Mouse (Mus musculus) ES-CJ7 (cell line): ENCODE results near the gene Slc7a11.
A peak's percentile ranks its signal among the peaks of the same experiment; 100 is the strongest.
"Not testable (repeated sequence)": the region's sequence is repeated elsewhere in the genome, so short reads cannot be mapped to it uniquely, and the experiment has no call there.

Experiments
- DNase-seq: peaks from one replicate; pipeline ENCODE4 v3.0.0; 2011; ENCODE audit warnings: low read depth, low spot score

The Slc7a11 gene

DNA sequence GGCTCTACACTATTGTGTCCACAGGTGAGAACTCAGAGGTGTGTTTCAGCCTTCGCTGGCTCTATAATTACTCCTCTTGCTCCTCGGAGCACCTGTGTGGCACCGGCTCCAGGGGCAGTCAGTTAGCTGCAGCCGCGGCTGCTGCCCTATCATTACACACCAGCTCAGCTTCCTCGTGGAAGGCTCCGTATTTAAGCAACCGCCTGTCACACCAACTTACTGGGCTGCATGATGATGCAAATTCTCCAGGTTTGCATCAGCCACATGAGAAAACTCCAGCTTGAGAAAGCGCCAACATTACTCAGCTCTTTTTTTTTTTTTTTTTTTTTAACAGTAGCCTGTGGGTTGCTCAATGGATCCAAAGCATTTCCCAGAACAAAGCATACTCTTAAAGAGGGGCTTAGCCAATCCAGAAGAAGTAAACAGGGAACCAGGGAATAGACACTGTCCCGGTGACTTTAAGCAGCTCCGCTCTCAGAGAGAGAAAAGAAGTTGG, at the start of gene Slc7a11:
TSS of gene Slc7a11 (minus strand) at position 194 of the 496 bp plus-strand sequence.
- DNase-seq = peak; percentile 49

DNA sequence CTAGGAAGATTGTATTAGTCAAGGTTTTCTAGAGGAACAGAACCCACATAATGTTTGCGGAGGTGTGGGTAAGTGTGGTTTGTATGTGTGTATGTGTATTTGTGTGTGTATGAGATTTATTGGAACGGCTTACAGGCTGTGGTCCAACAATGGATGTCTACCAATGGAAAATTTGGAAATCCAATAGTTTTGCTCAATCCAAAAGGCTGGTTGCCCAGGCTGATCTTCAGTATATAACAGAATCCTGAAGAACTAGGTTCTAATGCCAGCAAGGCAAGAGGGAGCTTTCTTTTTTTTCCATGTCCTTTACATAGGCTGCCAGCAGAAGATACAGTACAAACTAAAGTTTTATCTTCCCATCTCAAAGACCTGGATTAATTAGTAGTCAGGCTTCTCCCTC, 48.3 kb upstream of the Slc7a11 start:
- DNase-seq = no peak

DNA sequence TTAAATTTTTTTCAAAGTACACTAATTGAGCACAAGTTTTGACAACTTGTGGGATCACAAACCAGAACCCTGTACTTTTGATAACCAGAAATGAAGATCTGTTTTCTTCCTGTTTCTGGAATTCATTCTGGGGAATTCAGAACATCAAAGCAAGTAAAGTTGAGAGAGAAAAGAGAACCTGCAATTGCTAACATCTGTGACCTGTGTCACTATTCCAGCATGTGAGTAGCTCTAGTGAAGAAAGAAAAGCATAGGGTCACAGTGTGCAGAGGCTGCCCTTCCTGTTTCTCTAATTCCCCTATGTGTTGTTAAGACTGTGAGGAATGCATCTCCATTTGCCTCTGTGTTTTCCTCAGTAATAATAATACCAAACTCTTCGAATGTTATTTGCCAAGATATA, 40.7 kb upstream of the Slc7a11 start:
- DNase-seq = no peak

DNA sequence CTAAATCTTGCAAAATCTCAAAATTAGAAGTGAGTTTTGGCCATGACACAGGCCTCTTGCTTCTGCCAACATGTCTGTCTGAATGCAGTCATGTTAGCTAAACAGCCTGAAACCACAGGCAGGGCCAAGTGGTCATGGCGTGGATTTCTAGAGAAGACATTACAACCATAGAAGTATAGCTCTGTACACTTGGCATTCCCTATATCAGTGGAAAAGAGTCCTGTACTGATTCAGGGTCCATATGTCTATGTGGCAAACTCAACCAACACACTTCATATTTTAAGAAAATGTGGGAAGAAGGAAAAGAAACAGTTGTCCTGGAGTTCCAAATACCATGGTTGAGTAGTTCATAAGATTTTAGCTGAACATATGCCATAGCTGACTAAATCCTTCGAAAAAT, 18.8 kb upstream of the Slc7a11 start:
- DNase-seq = no peak

DNA sequence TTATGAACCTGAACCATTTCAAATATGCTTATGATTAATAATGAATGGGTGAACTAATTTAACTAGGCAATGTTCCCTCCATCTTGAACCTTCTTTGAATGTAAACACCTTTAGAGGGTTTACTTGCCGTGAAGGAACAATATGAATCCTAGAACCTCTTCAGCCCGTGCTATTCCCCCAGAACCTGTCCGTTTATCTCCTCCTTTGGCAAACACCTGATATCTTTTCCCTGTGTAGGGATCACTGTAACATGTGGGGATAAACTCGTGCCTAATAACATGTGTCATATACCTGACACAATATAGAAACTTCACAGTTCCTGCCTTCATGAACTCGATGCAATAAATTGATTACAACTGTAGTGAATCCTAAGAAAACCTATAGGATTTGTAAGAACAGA, 13.7 kb upstream of the Slc7a11 start:
- no peak for DNase-seq

DNA sequence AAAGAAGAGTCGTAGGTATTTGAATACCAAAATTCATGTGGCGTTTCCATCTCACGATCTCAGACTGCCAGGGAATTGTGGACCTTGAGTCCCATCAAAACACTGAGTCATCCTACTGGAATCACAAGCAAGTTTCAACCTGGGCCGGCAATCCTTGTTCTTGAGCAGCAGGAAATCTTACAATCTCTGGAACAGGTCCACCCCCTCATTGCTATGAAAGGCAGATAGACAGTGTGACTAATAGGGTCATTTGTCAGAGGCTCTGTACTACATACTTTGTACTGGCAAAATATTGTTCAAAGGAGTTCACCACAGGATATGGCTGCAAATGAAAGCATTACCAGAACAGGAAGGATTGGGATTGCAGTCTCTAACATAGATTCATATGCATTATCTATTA, 13.2 kb upstream of the Slc7a11 start:
- no peak for DNase-seq

DNA sequence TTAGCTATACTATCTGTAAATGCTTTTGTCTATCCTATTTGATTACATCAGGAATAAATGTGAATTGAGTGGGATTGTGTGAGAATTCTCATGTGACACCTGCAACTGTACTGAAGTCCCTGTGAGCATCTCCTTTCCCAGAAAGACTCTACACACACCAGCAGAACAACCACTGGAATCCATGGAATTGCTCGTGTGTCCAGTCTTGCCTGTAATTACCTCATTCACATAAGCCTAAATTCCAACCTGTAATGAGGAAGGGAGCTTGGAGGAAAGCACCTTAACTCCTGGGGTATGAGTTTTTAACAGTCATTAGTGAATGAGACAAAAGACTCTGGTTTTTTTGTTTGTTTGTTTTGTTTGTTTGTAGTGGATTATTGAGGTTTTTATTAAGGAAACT, 12.6 kb upstream of the Slc7a11 start:
- DNase-seq = no peak

DNA sequence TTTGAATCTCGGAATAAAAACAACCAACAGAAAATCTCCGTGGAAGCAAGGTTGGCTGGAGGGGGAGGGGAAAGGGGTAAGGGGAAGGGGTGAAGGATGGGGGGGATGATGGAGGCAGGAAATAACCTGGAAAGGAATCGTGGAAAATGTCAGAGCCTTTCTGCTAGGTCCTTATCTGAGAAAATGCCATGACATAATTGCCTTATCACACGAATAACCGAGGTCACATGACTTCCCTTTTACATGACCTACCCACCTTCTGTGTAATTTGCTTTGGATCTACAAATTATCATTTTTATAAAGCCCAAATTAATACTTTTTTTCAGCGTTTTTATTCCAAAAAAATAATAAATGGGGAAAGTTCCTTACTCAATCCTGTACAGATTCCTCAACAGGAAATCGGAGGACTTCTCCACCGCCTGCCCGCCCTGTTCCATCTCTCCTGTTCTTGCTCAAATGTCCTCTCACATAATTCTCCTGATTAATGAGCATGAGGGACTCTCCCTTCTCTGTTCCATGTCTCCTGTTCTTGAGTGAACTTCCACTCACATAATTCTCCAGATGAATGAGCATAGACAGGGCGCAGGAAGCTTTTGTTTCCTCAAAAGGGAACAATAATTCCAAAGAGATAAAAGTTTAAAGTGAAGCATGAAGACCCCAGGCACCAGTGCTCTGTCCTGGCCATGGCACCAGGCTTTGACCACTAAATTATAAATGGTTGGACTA, 1.8 kb upstream of the Slc7a11 start:
- no peak for DNase-seq

DNA sequence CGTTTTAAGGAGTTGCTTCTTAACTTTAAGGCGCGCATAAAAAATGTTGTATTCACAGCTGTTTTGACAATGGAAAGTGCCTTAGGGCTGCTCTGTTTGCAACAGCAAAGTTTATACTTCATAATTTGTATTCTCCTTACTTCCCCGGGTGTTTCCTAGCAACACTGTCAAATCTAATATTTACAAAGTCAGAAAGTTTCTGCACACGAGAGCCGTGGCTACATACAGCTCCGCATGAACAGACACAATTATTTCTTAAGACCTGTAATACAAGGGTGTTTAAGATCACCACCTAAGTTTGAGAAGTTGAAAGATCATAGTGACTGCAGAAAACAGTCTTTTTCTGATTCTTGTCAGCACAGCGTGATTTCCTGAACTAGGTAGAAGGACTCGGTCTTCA, 528 bp upstream of the Slc7a11 start:
- DNase-seq = no peak

DNA sequence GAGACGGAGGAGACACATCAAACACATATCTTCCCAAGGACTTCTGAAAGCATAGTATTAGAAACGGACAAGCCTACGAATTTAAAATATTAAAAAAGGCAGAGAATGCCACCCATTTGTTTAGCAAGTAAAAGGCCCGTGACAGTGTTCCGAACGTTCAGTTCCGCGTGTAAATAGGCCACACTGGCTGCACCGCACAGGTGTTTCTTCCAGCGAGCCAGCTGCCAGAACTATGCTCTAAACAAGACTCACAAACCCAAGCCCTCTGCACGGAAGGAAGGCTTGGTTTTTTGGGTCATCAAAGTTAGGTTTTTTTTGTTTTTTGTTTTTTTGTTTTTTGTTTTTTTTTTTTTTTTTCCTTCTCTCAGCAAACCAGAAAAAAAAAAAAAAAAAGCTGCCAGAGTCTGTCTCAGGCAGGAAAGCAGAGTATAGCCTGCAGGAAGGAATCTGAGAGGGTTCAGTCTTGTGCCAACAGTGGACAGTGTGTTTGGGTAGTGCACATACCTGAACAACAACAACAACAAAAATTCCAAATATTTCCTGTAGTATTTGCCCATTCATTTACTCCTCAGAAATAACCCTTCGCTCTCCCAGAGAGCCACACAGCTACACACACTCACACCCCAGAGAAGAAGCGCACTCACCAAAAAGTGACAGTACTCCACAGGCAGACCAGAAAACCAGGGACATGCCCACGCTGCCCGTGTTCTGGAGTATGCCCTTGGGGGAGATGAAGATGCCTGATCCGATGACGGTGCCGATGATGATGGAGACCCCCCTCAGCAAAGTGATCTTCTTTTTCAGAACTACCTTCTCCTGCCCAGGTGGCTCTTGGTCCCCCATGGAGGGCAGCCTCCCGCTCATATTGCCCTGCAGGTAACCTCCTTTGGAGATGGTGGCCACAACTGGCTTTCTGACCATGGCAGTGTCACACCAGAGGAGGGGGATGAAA, 797 bp downstream of the Slc7a11 start:
- DNase-seq = no peak

DNA sequence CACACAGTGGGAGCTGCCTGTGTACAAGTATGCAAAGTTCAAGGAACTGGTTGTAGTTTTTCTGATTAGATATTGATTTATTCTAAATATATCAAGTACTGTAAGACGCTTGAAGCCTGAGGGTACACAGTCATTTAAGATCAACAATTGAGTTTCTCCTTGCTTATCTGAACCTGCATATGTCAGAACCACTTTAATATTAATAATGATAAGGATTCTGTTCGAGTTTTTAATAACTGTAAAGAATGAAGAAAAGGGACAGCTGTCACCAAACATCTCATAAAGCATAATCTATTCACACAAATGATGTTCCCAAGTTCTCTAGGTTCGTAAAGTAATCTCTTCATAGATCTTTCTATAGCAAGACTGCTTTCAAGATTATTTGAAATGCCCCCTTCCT, 2.1 kb downstream of the Slc7a11 start:
- no peak for DNase-seq

DNA sequence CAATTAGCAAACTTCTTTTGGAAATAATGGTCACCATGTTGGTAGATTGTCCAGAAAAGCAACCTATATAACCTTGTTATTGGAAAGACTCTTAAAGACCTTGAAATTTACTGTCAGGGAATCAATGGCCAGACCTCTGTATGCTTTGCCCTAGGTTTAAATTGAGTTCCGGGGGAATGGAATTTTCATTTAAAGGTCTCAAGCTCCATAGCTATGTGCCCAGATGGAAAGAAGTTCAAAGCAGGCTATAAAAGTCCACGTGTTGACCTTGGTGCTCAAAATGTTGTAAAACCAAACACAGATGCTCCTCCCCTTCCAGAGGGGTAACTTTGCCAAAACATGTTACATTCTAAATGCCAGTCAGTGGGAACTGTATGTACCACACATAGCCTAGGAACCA, 3.0 kb downstream of the Slc7a11 start:
- DNase-seq = no peak

DNA sequence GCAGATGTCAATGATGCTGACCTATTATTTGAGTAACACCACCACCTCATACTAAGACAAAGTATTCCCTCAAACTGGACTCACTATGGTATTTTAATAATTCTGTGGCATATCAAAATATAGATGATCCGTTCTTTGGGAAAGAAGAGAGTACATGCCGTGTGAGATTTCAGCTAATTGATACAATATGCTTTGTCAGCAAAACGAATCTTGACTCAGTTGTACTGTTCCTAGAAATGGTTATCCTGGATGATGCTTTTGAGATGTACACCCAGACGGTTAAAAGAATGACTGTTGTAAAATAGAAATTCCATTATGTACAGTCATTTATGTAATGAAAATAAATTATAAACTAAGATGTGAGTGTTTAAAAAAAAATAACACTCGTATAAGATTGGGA, 4.0 kb downstream of the Slc7a11 start:
- DNase-seq = no peak

DNA sequence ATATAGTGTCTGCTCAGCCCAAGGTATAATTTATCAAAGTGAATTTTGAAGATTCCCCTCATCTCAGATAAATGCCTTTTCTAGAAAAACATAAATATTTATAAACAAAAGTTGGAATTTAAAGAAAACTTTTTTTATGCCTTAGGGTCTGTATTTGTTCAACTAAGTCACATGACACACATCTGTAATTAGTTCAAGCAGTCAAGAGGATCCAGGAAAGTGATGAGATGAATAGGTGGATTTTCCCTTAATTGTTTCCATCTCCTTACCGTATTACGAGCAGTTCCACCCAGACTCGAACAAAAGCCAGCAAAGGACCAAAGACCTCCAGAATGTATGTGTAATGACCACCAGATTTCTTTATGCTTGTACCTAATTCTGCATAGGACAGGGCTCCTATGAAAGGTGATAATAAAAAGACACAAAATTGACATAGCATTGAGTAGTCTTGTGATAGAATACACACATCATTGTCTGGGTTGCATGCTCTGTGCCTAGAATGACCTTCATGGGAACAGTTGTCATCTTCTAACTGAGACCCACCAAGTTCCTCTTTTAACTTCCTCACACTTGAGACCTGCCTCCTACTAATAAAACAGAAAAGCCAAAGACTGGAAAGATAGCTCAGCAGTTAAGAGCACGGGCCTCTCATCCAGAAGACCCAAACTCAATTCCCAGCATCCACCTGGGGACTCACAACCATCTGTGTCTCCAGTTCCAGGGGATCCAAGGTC, 4.7 kb downstream of the Slc7a11 start:
- no peak for DNase-seq

DNA sequence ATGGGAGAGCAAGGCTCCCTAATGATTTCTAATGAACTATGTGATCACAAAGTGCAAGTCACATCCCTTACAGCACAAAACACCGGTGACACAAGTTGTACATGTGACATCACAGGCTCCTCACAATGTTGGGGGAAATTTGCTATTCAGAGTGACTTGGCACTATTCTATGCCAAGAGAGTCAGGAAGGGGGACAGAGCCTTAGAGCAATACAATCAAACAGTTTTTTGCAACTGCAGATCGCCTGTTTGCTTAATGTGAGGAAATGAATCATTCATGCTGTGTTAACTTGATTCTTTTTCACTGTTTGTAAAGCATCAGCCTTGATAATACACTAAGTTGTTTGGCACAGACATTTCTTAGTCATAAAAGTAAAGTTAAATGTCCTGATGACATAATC, 5.3 kb downstream of the Slc7a11 start:
- DNase-seq = not testable (repeated sequence)

DNA sequence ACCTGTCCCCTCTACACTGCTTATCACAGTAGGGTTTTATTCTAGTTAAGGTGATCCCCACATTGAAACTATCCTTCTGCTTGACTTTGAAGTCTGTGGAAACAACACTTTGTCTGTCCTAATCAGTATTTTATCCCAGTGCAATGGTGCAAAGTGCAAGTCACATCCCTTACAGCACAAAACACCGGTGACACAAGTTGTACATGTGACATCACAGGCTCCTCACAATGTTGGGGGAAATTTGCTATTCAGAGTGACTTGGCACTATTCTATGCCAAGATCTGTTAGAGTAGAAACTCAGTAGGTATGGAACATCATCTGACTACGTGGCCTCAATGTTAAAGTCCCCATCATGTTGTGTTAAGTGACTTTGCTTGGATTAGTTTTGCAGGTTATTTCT, 7.0 kb downstream of the Slc7a11 start:
- DNase-seq = not testable (repeated sequence)

DNA sequence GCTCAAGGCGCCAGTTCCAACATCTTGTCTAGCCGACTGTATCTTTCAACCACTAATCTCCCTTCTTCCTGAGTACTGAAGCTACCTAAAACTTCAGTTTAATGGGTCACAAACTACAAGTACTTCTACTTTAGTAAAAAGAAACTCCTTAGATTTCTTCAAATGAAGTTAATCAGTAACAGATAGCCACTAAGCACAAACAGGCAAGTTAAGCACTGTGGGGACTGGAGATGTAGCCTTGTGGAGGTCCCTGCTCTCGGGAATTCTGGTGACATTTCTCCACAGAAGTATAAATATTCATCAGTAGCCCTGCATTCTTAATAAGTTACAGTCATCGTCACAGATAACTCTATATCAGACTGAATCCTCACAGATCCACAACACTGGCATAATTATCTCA, 9.6 kb downstream of the Slc7a11 start:
- no peak for DNase-seq

DNA sequence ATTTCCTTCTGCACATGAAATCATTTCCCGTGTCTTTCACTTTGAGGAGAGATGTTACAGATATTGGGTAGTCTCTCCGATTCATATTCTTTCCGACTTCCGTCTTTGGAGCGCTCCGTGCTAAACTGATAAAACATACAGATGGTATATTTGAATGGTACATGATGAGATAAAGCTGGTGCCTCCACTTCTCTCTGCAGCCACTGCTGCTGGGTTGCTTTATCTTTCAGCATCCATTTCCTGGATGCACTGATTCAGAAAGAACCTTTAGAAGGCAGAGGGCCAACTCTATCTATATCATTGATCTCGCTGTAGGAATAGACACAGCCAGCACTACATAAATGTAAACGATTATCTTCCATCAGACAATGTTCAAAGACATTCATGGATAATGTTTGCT, 12.6 kb downstream of the Slc7a11 start:
- no peak for DNase-seq

DNA sequence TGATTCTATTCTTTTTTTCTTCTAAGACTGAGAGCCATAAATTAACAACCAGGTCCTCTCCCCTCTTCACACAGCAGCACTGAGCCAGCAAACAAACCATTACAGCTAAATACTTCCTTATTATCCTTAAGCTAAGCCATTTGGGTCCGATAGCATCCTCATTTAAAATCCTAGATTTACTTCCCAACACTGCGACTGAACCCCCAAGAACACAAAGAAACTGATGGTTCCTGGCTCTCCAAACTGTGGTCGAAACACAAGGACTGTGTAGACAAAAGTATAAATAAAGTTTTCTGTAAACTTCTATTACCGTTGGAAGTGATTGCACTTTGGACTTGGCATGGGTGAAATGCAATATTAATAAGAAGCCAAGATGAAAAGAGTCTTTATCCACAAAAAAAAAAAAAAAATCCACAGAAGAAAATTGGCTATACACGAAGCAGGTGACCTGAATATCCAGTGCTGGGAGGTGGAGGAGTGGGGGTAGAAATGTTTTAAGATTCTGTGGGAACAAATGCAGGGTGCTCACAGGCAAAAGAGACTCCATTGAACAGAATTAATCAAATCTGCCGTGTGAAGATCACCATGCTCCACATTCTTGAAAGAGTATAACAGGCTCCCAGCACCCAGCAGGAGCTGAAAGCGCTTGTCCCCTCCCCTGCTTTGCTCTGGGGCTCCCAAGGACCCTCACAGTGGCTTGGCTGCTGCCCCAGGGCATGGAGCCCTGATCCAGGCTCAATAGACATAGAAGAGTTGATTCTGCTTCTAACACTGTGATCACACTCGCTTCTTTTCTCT, 21.7 kb downstream of the Slc7a11 start:
- DNase-seq = no peak

DNA sequence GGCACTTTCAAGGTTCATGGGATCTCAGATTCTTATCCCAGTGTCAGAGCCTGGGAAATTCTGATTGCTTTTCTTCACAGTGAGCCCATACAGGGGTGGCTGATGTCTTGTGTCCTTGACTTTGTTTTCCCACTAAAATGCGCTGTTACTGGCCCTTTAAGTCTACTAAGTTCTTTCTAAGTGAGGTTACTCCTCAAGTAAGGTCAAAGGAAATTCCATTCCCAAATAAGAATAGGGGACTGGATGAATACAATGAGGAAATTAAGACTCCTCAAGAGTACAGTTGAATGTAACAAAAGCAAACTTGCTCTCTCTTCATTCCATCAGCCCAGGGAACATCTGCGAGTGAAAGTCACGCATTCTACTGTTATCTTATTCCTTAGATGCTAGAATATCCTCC, 24.3 kb downstream of the Slc7a11 start:
- DNase-seq = peak; percentile 11

DNA sequence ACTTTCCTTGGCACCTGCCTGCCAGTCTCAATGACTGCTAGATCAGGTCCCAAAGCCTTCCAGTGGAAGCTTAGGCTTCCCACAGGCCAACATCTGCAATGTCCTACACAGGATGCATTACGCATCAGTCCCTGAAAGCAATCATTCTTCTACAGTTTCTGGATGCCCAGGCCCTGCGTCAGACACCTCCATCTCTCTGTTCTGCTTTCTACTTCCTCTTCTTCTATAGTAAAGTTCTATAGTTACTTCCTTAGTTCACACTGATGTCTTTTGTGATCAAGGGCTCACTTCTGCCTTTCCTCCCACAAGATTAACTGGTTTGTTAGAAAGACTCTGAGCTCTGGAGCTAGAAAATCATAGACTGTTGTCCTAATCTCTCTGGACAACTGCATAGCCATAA, 36.6 kb downstream of the Slc7a11 start:
- DNase-seq = no peak
